Mouse (Mus musculus): ENCODE measurements around the gene Ano8. TPM values are rescaled to one million over a fixed set of nuclear protein-coding genes. Genes with fewer than 3 reads are reported as not detected.
A peak's percentile ranks its signal among the peaks of the same experiment; 100 is the strongest.

The Ano8 gene
- polyA plus RNA-seq, 1 experiment from 2014 or later = 6.3 TPM

- ATAC-seq (ENCODE audit: insufficient read depth, low FRiP score, low TSS enrichment) (peak; percentile 83), DNase-seq (ENCODE audit: low spot score) (peak; percentile 98)
- Histone ChIP-seq H3K4me1 (ENCODE audit: control insufficient read depth, insufficient read depth, low read length) (peaks cover 18% of the 10 kb centered on the region), H3K27ac (ENCODE audit: low read depth, low read length) (peak within 1 kb of the TSS; percentile 58), H3K27me3 (ENCODE audit: control insufficient read depth, insufficient read depth, low read length) (no peaks in the 10 kb centered on the region), H3K4me3 (ENCODE audit: low read depth, low read length) (peak within 1 kb of the TSS; percentile 93), H3K9ac (ENCODE audit: low read length) (peak within 1 kb of the TSS; percentile 87), H3K36me3 (ENCODE audit: control insufficient read depth, insufficient read depth, low read length) (peaks cover 6% of the 10 kb centered on the region), H3K9me3 (ENCODE audit: control insufficient read depth, low read length) (no peaks in the 10 kb centered on the region), H3K4me2 (ENCODE audit: low read depth) (peak within 1 kb of the TSS; percentile 85)
- under 1% methylated on average over 55 of the region's 55 CpGs for WGBS
Measured at GRCm38 (mm10) chr8:71463188-71464033, 22.4 kb downstream of the Ano8 start, which contains the start of gene Abhd8. TSS of gene Abhd8 (minus strand) at chr8:71463655.

GRCm38 (mm10) chr8:71462786-71463185 is 23.0 kb downstream of the Ano8 start:
- 6% methylated on average over 16 of the region's 16 CpGs for WGBS
- peak; percentile 46 for DNase-seq (ENCODE audit: low spot score)
- Histone ChIP-seq H3K9ac (ENCODE audit: low read length) (peak overlapping the region; percentile 87), H3K27ac (ENCODE audit: low read depth, low read length) (no peak overlapping the region; the same call in 1 of the 2 replicates), H3K4me1 (ENCODE audit: control insufficient read depth, insufficient read depth, low read length) (peaks cover 18% of the 10 kb centered on the region), H3K9me3 (ENCODE audit: control insufficient read depth, low read length) (no peaks in the 10 kb centered on the region), H3K4me2 (ENCODE audit: low read depth) (peak overlapping the region; percentile 85), H3K27me3 (ENCODE audit: control insufficient read depth, insufficient read depth, low read length) (no peaks in the 10 kb centered on the region), H3K4me3 (ENCODE audit: low read depth, low read length) (peak overlapping the region; percentile 93), H3K36me3 (ENCODE audit: control insufficient read depth, insufficient read depth, low read length) (peaks cover 10% of the 10 kb centered on the region)
- ATAC-seq (ENCODE audit: insufficient read depth, low FRiP score, low TSS enrichment) = peak; percentile 10; the same call in 1 of the 2 replicates

- H3K9me3 ChIP-seq (ENCODE audit: control insufficient read depth, low read length) = no peaks in the 10 kb centered on the region
- peak overlapping the region; percentile 93 for H3K4me3 ChIP-seq (ENCODE audit: low read depth, low read length)
- peak overlapping the region; percentile 87 for H3K9ac ChIP-seq (ENCODE audit: low read length)
- ATAC-seq (ENCODE audit: insufficient read depth, low FRiP score, low TSS enrichment) (no peak), DNase-seq (ENCODE audit: low spot score) (no peak)
- H3K27me3 ChIP-seq (ENCODE audit: control insufficient read depth, insufficient read depth, low read length) = no peaks in the 10 kb centered on the region
- peak overlapping the region; percentile 85 for H3K4me2 ChIP-seq (ENCODE audit: low read depth)
- WGBS = 79% methylated on average over 4 of the region's 4 CpGs
- peaks cover 18% of the 10 kb centered on the region for H3K4me1 ChIP-seq (ENCODE audit: control insufficient read depth, insufficient read depth, low read length)
- no peak overlapping the region for H3K27ac ChIP-seq (ENCODE audit: low read depth, low read length)
- H3K36me3 ChIP-seq (ENCODE audit: control insufficient read depth, insufficient read depth, low read length) = peaks cover 16% of the 10 kb centered on the region
Measured at GRCm38 (mm10) chr8:71462191-71462590, 23.6 kb downstream of the Ano8 start.

GRCm38 (mm10) chr8:71461152-71461840 is 24.5 kb downstream of the Ano8 start:
- ATAC-seq (ENCODE audit: insufficient read depth, low FRiP score, low TSS enrichment) (no peak), DNase-seq (ENCODE audit: low spot score) (no peak)
- H3K9ac ChIP-seq (ENCODE audit: low read length) = no peak overlapping the region
- no peak overlapping the region for H3K4me3 ChIP-seq (ENCODE audit: low read depth, low read length)
- WGBS = 76% methylated on average over 46 of the region's 47 CpGs
- H3K9me3 ChIP-seq (ENCODE audit: control insufficient read depth, low read length) = no peaks in the 10 kb centered on the region
- peaks cover 21% of the 10 kb centered on the region for H3K36me3 ChIP-seq (ENCODE audit: control insufficient read depth, insufficient read depth, low read length)
- peaks cover 18% of the 10 kb centered on the region for H3K4me1 ChIP-seq (ENCODE audit: control insufficient read depth, insufficient read depth, low read length)
- no peaks in the 10 kb centered on the region for H3K27me3 ChIP-seq (ENCODE audit: control insufficient read depth, insufficient read depth, low read length)
- no peak overlapping the region; the same call in none of the 2 replicates for H3K4me2 ChIP-seq (ENCODE audit: low read depth)
- H3K27ac ChIP-seq (ENCODE audit: low read depth, low read length) = no peak overlapping the region

- Histone ChIP-seq H3K4me3 (ENCODE audit: low read depth, low read length) (no peak overlapping the region), H3K9me3 (ENCODE audit: control insufficient read depth, low read length) (no peaks in the 10 kb centered on the region), H3K27ac (ENCODE audit: low read depth, low read length) (no peak overlapping the region), H3K4me1 (ENCODE audit: control insufficient read depth, insufficient read depth, low read length) (peaks cover 16% of the 10 kb centered on the region), H3K36me3 (ENCODE audit: control insufficient read depth, insufficient read depth, low read length) (peaks cover 21% of the 10 kb centered on the region), H3K9ac (ENCODE audit: low read length) (no peak overlapping the region), H3K27me3 (ENCODE audit: control insufficient read depth, insufficient read depth, low read length) (no peaks in the 10 kb centered on the region), H3K4me2 (ENCODE audit: low read depth) (no peak overlapping the region)
- WGBS = 89% methylated on average over 6 of the region's 6 CpGs
- DNase-seq (ENCODE audit: low spot score) (no peak), ATAC-seq (ENCODE audit: insufficient read depth, low FRiP score, low TSS enrichment) (no peak)
Measured at GRCm38 (mm10) chr8:71460716-71461115, 25.0 kb downstream of the Ano8 start.

GRCm38 (mm10) chr8:71457659-71458270 is 28.0 kb downstream of the Ano8 start:
- 86% methylated on average over 20 of the region's 20 CpGs for WGBS
- no peak for ATAC-seq (ENCODE audit: insufficient read depth, low FRiP score, low TSS enrichment)
- H3K4me3 ChIP-seq (ENCODE audit: low read depth, low read length) = no peak overlapping the region

GRCm38 (mm10) chr8:71456906-71457305 is 28.9 kb downstream of the Ano8 start:
- 42% methylated on average over 22 of the region's 22 CpGs for WGBS
- H3K27ac ChIP-seq (ENCODE audit: low read depth, low read length) = no peak overlapping the region
- no peak for ATAC-seq (ENCODE audit: insufficient read depth, low FRiP score, low TSS enrichment)
- H3K9me3 ChIP-seq (ENCODE audit: control insufficient read depth, low read length) = no peaks in the 10 kb centered on the region
- H3K4me3 ChIP-seq (ENCODE audit: low read depth, low read length) = no peak overlapping the region
- no peaks in the 10 kb centered on the region for H3K27me3 ChIP-seq (ENCODE audit: control insufficient read depth, insufficient read depth, low read length)
- DNase-seq (ENCODE audit: low spot score) = no peak
- no peak overlapping the region for H3K9ac ChIP-seq (ENCODE audit: low read length)
- no peaks in the 10 kb centered on the region for H3K4me1 ChIP-seq (ENCODE audit: control insufficient read depth, insufficient read depth, low read length)
- H3K4me2 ChIP-seq (ENCODE audit: low read depth) = no peak overlapping the region
- peaks cover 21% of the 10 kb centered on the region for H3K36me3 ChIP-seq (ENCODE audit: control insufficient read depth, insufficient read depth, low read length)

More at GRCm38 (mm10) chr8:71457659-71458270, 28.0 kb downstream of the Ano8 start:
- H3K27me3 ChIP-seq (ENCODE audit: control insufficient read depth, insufficient read depth, low read length) = no peaks in the 10 kb centered on the region
- H3K27ac ChIP-seq (ENCODE audit: low read depth, low read length) = no peak overlapping the region
- no peak overlapping the region for H3K9ac ChIP-seq (ENCODE audit: low read length)
- no peak overlapping the region for H3K4me2 ChIP-seq (ENCODE audit: low read depth)
- H3K4me1 ChIP-seq (ENCODE audit: control insufficient read depth, insufficient read depth, low read length) = peaks cover 5% of the 10 kb centered on the region; the same call in 1 of the 2 replicates
- no peak for DNase-seq (ENCODE audit: low spot score)
- no peaks in the 10 kb centered on the region for H3K9me3 ChIP-seq (ENCODE audit: control insufficient read depth, low read length)
- H3K36me3 ChIP-seq (ENCODE audit: control insufficient read depth, insufficient read depth, low read length) = peaks cover 21% of the 10 kb centered on the region

GRCm38 (mm10) chr8:71454668-71455067 is 31.1 kb downstream of the Ano8 start:
- 82% methylated on average over 8 of the region's 8 CpGs for WGBS
- Histone ChIP-seq H3K4me2 (ENCODE audit: low read depth) (no peak overlapping the region), H3K4me1 (ENCODE audit: control insufficient read depth, insufficient read depth, low read length) (no peaks in the 10 kb centered on the region), H3K27me3 (ENCODE audit: control insufficient read depth, insufficient read depth, low read length) (no peaks in the 10 kb centered on the region), H3K4me3 (ENCODE audit: low read depth, low read length) (no peak overlapping the region), H3K9me3 (ENCODE audit: control insufficient read depth, low read length) (no peaks in the 10 kb centered on the region), H3K27ac (ENCODE audit: low read depth, low read length) (no peak overlapping the region), H3K36me3 (ENCODE audit: control insufficient read depth, insufficient read depth, low read length) (peaks cover 15% of the 10 kb centered on the region), H3K9ac (ENCODE audit: low read length) (no peak overlapping the region)
- DNase-seq (ENCODE audit: low spot score) (no peak), ATAC-seq (ENCODE audit: insufficient read depth, low FRiP score, low TSS enrichment) (no peak)
